Mouse (Mus musculus) megakaryocyte, embryonic 14.5 days (primary cell): ENCODE measurements around the gene Tank. TPM values are rescaled to one million over a fixed set of nuclear protein-coding genes. Genes with fewer than 3 reads are reported as not detected.

Source experiments
- H3K27me3 ChIP-seq: replicated peaks from 2 replicates; pipeline ENCODE3; 2012; ENCODE audit warnings: inconsistent platforms
- H3K36me3 ChIP-seq: replicated peaks from 2 replicates; pipeline ENCODE3; 2012; ENCODE audit warnings: low read length, inconsistent platforms, mixed read lengths
- H3K4me1 ChIP-seq: 2 replicates; pipeline ENCODE4 v1.6.1; 2012; ENCODE audit warnings: inconsistent platforms
- H3K4me3 ChIP-seq: replicated peaks from 2 replicates; pipeline ENCODE3; 2012; ENCODE audit warnings: moderate library complexity, mild to moderate bottlenecking, inconsistent platforms
- H3K9me3 ChIP-seq: 2 replicates; pipeline ENCODE4 v1.6.1; 2012; ENCODE audit warnings: inconsistent platforms
- FLI1 ChIP-seq: IDR thresholded peaks from 2 replicates; pipeline ENCODE4 v1.6.1; 2012; ENCODE audit warnings: low read length, inconsistent platforms, mixed read lengths
- GATA1 ChIP-seq: IDR thresholded peaks from 3 replicates; pipeline ENCODE4 v1.6.1; 2012; ENCODE audit warnings: mixed read lengths, low read length, inconsistent platforms, borderline replicate concordance
- polyA plus RNA-seq: library from polyadenylated mRNA; stranded (reverse); fragments of >175 nt; gene quantifications from 2 replicates; pipeline ENCODE4 v1.2.3, GENCODE M21; 2012; ENCODE audit warnings: low replicate concordance; ENCODE audit not compliant: insufficient read depth

The Tank gene
- polyA plus RNA-seq, 1 experiment, result 3.0 TPM

DNA sequence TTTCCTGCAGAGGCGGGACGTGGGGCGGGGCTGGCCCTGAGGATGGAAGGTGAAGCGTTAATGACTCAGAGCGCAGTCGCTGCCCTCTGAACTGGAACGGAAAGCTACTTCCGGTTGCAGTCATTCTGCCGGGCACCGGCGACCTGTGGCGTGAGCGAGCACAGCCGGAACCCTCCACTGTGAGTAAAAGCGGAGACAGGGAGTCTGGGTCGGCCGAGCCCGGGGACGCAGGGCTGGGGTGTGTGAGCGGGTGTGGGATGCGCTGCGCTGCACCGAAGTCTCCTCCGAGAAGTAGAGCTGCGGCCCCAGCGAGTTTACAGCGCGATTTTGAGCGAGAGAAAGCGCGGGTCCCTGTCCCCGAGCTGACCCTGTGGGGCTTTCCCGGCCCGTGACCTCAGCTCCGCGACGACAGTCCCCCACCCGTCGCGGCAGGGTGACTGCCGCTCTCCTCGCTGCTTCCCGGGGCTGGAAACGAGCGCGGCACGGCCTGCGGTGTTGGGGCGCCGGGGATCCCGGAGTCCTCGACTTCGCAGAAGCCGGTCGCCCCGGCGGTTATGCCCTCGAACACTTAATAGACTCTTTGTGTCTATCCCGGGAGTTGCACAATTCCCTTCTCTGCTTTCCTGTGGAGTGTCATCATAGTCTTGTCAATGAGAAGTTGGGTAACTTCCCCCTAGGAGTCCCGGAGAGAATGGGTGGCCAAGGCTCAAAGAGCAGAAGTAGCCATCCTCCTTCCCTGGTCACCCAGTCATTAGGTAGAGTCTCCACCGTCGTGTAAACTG, 14.8 kb downstream of the Tank start:
- peak overlapping the region; percentile 97 for H3K4me3 ChIP-seq
- no peaks in the 10 kb centered on the region for H3K27me3 ChIP-seq
- TF ChIP-seq GATA1 (no peak), FLI1 (peak; percentile 74; the same call in 1 of the 2 replicates)
- peaks cover 16% of the 10 kb centered on the region for H3K36me3 ChIP-seq
- H3K4me1 ChIP-seq, result peaks cover 46% of the 10 kb centered on the region
- no peaks in the 10 kb centered on the region for H3K9me3 ChIP-seq

DNA sequence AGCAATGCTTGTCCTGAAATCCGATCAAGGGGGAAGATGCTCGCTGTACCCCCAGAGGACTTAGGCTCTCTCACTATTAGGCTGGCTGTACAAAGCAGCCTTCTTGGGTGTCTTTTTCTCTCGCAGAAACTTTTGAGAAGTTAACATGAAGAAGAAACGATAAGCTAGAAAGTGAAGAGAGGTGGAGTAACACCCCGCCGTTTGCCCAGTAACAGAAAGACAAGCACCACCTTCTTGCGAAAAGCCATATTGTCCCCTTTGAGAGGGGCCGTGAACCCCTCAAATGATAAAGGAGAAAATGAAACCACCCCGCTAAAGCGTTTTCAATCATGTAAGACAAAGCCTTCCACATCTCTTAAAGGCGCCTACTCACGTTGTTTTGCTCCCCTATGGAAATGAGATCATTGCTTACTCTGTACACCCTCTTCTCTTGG, 15.5 kb downstream of the Tank start:
- H3K4me1 ChIP-seq, result peaks cover 47% of the 10 kb centered on the region
- H3K4me3 ChIP-seq, result peak overlapping the region; percentile 97
- H3K9me3 ChIP-seq, result no peaks in the 10 kb centered on the region
- no peak for TF ChIP-seq FLI1
- no peak for TF ChIP-seq GATA1
- H3K36me3 ChIP-seq, result peaks cover 22% of the 10 kb centered on the region
- no peaks in the 10 kb centered on the region for H3K27me3 ChIP-seq

DNA sequence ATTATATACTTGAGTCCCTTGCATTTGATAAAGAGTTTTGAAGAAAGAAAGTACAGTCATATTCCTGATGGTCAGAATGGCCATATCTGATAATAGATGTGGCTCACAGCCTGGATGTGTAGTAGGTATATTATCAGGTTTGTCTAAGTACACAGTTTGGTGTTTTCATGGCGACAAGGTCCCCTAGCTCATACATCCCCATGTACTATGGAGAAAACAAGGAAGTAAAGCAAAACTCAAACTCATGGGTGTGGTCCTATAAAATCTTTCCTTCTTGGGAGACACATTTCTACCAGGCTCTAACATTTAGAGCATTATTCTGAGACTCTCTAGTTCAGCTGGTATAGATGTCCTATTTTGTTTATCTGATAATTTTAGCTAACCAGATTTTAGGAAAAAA, 21.3 kb downstream of the Tank start:
- H3K36me3 ChIP-seq, result peaks cover 45% of the 10 kb centered on the region
- H3K4me3 ChIP-seq, result no peak overlapping the region
- no peaks in the 10 kb centered on the region for H3K27me3 ChIP-seq
- peaks cover 60% of the 10 kb centered on the region for H3K4me1 ChIP-seq
- no peaks in the 10 kb centered on the region for H3K9me3 ChIP-seq
- TF ChIP-seq FLI1, result no peak
- no peak for TF ChIP-seq GATA1

DNA sequence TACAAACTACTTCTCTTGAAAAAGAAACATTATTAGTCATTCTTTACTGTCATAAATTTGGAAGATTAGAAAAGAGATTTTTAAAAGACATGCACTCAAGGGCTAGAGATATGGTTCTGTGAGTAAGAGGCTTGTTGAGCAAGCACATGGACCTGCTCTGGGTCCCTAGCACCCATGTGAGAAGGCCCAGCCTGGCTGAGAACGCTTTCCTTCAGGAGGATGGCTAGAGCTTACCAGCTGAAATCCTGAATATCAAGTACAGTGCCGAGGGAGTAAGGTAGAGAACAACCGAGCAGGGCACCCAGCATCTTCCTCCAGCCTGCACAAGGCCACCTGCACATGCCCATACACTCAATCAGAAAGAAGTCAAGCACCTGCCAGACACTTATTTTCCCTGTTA, 25.1 kb downstream of the Tank start:
- no peak overlapping the region for H3K4me3 ChIP-seq
- peaks cover 32% of the 10 kb centered on the region for H3K4me1 ChIP-seq
- no peak for TF ChIP-seq FLI1

DNA sequence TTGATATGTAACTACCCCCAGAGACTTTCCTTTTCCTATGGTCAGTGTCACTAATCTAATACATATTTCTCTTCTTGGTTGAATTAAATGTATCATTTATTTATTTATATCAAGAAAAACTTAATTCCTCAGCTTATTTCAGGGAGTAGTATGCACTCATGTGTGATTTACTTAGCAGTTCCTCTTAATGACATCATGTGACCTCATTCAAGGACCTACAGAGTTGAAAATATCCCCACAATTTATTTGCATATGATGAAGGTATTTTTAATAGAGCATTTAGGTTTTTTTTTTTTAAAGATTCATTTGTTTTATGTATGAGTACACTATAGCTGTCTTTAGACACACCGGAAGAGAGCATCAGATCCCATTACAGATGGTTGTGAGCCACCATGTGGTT, 28.6 kb downstream of the Tank start:
- Histone ChIP-seq H3K4me3 (no peak overlapping the region), H3K36me3 (peaks cover 38% of the 10 kb centered on the region), H3K27me3 (no peaks in the 10 kb centered on the region), H3K9me3 (no peaks in the 10 kb centered on the region), H3K4me1 (peaks cover 30% of the 10 kb centered on the region)
- TF ChIP-seq FLI1 (no peak), GATA1 (no peak)

More for the DNA sequence above, 25.1 kb downstream of the Tank start:
- Histone ChIP-seq H3K36me3 (peaks cover 38% of the 10 kb centered on the region), H3K9me3 (no peaks in the 10 kb centered on the region), H3K27me3 (no peaks in the 10 kb centered on the region)

DNA sequence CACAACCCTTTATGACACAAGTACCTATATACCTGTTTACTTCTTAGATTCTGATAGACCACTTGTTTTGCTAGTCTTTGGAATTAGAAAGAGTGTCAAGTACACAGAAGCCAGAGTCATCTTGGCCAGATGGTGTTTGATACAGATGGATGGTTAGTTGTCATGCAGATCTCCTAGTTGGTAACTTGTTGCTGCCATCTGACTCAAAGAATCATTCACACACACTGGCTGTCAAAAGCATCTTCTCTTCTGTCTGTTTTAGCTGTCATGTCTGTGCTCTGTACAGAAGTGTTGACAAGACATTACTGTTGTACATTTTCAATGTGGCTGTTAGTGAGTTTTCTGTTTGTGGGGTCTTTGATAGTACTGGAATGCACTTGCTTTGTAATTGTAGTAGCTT, 45.6 kb downstream of the Tank start:
- peaks cover 85% of the 10 kb centered on the region for H3K36me3 ChIP-seq
- no peaks in the 10 kb centered on the region for H3K4me1 ChIP-seq
- no peaks in the 10 kb centered on the region for H3K27me3 ChIP-seq
- peaks cover 11% of the 10 kb centered on the region for H3K9me3 ChIP-seq
- H3K4me3 ChIP-seq, result no peak overlapping the region
- TF ChIP-seq GATA1, result no peak
- no peak for TF ChIP-seq FLI1

DNA sequence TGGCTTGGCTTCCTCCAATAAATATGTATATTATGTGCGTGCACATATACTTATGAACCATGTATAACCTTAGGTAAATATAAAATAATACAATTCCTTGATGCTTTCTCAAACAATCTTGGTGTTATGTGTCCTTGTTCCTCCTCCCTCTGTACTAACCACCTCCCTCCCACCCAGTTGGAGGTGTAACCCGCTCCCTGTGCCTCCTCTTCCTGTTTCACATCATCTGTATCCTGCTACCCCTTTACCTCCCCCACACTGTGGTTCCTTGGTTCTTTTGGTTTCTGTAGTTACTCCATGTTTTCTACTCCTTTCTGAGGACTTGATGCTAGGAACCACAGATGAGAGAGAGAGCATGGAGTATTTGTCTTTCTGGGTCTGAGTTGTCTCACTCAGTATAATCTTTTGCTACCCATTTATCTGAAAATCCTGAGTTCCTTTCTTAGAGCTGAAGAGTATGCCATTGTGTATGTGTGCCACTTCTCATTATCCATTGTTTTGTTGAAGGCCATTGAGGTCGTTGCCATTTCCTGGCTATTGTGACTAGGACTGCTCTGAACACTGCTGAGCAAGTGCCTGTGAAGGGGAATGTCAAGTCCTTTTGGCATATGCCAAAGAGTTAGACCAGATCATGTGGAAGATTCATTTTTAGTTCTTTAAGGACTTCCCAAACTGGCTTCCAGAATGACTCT, 52.6 kb downstream of the Tank start:
- H3K9me3 ChIP-seq, result no peaks in the 10 kb centered on the region
- peaks cover 17% of the 10 kb centered on the region for H3K4me1 ChIP-seq
- H3K36me3 ChIP-seq, result peaks cover 79% of the 10 kb centered on the region

DNA sequence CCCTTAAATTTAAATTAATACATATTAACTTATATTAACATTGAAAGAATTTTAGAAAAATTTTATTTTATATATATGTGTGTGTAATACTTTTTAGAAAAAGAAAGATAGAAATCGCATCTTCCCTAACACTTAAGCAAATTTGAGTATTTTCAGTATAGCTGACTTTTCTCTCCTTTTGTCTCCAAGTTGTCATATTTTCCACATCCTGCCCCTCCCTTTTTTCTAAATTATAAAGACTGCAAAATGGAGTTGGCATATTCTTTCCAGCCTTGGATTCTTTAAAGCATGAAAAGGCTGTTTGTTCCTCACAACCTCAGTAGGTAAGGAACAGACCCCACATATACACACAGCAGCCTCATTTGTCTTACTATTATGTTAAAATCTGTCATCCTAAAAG, 56.7 kb downstream of the Tank start:
- no peak for TF ChIP-seq FLI1
- no peak for TF ChIP-seq GATA1
- Histone ChIP-seq H3K4me1 (peaks cover 22% of the 10 kb centered on the region), H3K4me3 (no peak overlapping the region), H3K9me3 (no peaks in the 10 kb centered on the region), H3K36me3 (peaks cover 68% of the 10 kb centered on the region), H3K27me3 (no peaks in the 10 kb centered on the region)

More for the DNA sequence above, 52.6 kb downstream of the Tank start:
- no peaks in the 10 kb centered on the region for H3K27me3 ChIP-seq
- no peak overlapping the region for H3K4me3 ChIP-seq
- TF ChIP-seq FLI1, result no peak
- TF ChIP-seq GATA1, result no peak

DNA sequence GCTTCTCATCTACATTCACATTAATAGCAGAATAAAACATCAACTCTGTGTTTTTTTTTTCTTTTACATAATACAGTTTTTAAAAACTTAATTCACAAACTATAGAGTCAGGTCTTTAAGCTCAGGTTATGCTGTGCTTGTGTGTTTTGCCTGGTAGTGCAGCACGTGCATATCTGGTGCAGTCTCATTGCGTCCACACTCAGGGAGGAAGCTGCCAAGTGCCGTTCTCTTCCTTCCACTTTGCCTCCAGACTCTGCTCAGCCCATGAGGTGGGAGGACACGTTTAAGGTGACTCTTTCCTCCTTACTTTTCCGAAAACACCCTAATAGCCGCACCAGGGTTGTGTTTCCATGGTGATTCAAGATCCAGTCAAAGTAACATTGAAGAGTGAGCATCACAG, 59.8 kb downstream of the Tank start:
- no peaks in the 10 kb centered on the region for H3K9me3 ChIP-seq
- peaks cover 9% of the 10 kb centered on the region for H3K4me1 ChIP-seq
- H3K36me3 ChIP-seq, result peaks cover 56% of the 10 kb centered on the region

More for the DNA sequence above, 59.8 kb downstream of the Tank start:
- Histone ChIP-seq H3K4me3 (no peak overlapping the region), H3K27me3 (no peaks in the 10 kb centered on the region)
- TF ChIP-seq GATA1 (no peak), FLI1 (no peak)
